Mouse (Mus musculus) bone marrow macrophage, adult 2 months (primary cell): Measurements from ENCODE around the gene Atrn.

Experiments
- CTCF ChIP-seq: IDR thresholded peaks from 2 replicates; pipeline ENCODE4 v1.5.1; 2012; ENCODE audit warnings: low read depth, mild to moderate bottlenecking, low read length, moderate library complexity
- POLR2A ChIP-seq: IDR thresholded peaks from 2 replicates; pipeline ENCODE4 v1.6.1; 2012; ENCODE audit warnings: mild to moderate bottlenecking, low read depth, low read length, borderline replicate concordance

DNA sequence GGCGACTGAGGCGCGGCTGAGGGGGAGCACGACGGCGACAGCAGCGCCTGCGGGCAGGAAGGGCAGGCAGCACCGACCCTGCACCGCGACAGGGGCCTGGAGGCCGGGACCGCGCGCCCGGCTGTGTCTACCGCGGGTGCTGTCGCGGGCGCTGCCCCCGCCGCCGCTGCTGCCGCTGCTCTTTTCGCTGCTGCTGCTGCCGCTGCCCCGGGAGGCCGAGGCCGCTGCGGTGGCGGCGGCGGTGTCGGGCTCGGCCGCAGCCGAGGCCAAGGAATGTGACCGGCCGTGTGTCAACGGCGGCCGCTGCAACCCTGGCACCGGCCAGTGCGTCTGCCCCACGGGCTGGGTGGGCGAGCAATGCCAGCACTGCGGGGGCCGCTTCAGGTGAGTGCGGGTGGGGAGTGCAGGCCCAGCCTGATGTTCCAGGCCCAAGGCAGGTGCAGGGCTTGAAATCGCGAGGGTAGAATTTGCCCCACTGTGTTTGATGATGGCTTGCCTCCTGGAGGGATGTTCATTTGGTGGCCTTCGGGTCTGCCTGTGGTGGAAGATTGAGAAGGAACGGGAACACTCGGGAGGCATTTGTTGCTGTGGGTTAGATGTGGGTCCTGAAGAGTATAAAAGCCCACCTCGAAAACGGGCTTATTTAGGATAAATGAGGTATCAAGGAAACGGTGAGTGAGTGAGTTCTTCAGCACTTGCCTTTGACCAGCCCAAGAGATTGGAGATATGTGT, 455 bp downstream of the Atrn start:
- TF ChIP-seq CTCF (no peak), POLR2A (no peak)
